Mouse (Mus musculus): ENCODE measurements around the gene Il12a.
"Not testable (repeated sequence)": the region's sequence is repeated elsewhere in the genome, so short reads cannot be mapped to it uniquely, and the experiment has no call there.

Gene Il12a

GRCm38 (mm10) chr3:68720258-68720657 is 29.8 kb downstream of the Il12a start:
- in situ Hi-C loops (cut with MboI, MseI), result no loop called here

GRCm38 (mm10) chr3:68741955-68742354 is 51.5 kb downstream of the Il12a start:
- in situ Hi-C loops (cut with MboI, MseI), result no loop called here

GRCm38 (mm10) chr3:68742718-68743471 is 52.5 kb downstream of the Il12a start:
- in situ Hi-C loops (cut with MboI, MseI), result no loop called here

GRCm38 (mm10) chr3:68743472-68743732 is 53.0 kb downstream of the Il12a start:
- in situ Hi-C loops (cut with MboI, MseI), result no loop called here

GRCm38 (mm10) chr3:68744162-68744561 is 53.7 kb downstream of the Il12a start:
- in situ Hi-C loops (cut with MboI, MseI), result no loop called here

- in situ Hi-C loops (cut with MboI, MseI), result no loop called here
These were observed 54.6 kb downstream of the Il12a start for GRCm38 (mm10) chr3:68745033-68745432.

- in situ Hi-C loops (cut with MboI, MseI), result not testable (repeated sequence)
These were observed 55.8 kb downstream of the Il12a start for GRCm38 (mm10) chr3:68746282-68746681.

All from T-helper 17 cell (primary cell).